Mouse (Mus musculus): ENCODE results near the gene Nkx6-1.

Nkx6-1 gene

DNA sequence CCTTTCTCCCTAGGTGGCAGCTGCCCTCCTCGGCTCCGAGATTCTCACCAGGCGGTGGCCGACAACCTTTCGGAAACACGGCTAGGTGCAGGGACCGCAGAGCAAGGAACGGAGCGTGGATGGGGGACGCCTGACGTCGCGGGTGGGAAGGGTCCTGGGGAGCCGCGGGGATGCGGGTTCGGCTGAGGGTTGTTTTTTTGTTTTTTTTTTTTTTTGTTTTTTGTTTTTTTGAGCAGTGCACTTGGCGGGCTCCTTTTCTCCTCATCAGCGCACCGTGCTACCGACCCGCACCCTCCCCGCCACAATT lies 5.9 kb downstream of the Nkx6-1 start:
- DNase-seq (ENCODE audit: low read depth): no peak

DNA sequence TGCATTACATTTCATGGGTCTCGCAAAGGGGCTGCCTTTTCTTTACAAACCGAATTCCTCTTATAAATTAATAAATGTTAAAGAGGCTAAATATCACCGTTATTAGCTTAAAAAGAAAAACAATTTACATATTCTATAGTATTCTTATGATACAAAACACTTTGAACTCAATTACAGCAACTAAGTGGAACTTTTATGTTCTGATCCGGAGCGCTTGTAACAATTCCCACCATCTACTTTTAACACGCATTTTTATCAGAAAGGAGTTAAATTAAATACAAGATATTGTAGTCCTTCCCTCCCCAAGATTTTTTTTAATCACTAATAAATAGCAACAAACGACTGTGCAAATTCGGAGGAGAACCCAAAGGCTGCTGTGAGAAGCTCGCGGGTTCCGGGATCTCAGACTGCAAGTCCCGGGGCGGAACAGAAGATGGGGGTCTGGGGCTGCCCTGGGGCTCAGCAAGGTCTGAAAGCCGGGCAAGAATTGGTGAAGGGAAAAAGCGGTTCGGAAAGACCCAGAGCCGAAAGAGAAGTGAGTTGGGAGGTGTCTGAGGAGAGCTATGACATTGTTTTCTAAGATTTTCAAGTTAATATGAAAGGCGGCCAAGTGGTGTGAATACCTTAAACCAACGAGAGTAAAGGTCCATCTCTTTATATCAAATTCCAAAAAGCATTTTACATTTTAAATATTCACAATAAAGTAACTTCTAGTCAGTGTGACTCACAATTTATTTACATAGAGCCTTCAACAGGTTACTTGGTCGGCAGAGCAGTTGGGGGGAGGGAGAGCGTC lies 6.4 kb downstream of the Nkx6-1 start:
- DNase-seq (ENCODE audit: low read depth): no peak

DNA sequence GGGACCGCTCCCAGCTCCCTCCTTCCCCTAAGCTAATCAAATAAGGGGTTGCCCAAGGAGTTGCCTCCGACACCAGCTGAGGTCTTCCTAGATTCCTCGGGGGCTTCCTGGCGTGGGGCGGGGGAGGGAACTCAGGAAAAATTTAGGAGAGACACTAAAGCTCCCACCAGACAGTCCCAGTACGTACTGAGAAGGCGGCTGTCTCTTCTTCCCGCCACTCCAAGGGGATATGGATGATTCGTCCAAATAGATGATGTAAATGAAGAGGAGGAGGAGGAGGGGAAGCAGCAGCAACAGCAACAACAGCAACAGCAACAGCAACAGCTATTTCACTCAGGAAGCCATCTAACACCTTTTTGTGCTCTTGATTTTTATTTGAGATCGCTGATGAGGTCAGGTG lies 7.1 kb downstream of the Nkx6-1 start:
- DNase-seq (ENCODE audit: low read depth): no peak

DNA sequence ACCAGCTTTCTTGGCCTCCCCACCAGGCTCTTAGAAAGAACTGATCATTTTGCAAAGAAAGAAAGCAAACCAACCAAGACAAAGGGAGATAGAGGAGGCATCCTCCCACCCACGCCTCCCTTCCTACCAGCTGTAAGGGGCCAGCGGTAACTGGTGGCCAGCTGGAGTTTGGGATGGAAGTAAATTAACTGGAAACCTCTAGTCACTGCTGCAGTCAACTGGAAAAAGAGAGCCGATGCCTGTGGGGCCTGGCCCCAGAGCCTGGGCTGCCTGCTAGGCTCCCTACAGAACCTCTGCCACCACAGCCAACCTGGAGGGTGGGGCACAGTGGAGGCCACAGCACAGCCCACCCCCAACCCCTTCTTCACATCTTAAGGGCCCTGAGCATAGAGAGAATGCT lies 8.7 kb downstream of the Nkx6-1 start:
- DNase-seq (ENCODE audit: low read depth): no peak

DNA sequence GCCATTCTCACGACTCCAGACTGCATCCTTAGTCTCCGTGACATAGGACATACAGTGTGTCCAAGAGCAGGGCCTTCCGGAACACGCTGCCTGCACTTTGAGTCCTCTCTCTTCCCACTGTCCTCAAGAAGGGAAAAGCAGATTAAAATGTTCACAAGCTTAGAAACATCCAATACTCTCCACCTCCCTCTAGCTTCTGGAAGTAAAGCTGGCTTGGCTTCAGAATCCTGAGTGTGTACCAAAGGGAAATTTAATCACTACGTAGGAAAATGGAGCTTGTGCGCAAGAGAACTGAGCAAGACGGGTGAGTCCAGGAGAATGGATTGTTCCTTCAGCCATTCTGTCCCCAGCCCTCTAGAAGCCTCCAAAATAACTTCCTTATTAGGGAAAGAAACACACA lies 9.4 kb downstream of the Nkx6-1 start:
- no peak for DNase-seq (ENCODE audit: low read depth)

DNA sequence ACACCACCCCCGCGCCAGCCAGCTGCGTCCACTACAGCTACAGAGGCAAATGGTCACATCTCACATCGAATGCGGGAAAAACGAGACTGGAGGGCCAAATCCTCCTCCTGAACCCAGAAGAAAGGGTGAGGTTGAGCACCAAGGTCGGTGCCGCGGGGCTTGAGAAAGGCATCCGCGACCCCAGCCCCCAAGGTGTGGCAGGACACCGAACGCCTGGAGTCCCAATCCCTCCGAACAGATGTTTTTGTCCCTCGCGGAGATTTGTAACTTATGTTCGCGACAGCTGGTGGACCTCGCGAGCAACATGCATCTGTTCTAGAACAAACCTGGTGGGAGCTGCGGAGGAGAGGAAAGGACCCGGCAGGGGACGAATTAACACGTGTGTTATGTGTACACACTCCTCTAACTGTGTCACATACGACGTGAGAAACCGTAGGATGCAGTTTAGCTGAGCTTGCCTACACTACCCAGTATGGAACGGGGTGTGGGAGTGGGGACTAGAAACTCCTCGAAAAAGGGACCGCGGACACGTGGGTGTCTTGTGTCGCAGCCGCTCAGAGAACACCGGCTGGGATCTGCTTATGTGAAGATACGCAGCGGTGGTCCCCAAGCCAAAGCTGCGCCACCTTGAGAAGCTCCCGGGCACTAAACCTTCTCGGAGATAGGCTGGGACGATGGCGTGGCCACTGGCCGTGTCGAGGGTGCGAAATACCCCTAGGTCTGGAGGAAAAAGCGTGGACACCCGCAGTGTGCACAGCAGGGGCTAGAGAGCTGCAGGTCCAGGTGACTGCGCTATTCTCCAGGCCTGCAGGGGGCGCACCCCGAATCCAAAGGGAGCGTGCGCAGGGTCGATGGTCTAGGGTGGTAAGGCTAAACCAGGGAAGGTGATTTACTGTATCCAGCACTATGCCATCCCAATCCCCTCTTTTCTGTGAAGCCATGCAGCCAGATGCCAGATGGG lies 16.8 kb downstream of the Nkx6-1 start:
- DNase-seq (ENCODE audit: low read depth): no peak

DNA sequence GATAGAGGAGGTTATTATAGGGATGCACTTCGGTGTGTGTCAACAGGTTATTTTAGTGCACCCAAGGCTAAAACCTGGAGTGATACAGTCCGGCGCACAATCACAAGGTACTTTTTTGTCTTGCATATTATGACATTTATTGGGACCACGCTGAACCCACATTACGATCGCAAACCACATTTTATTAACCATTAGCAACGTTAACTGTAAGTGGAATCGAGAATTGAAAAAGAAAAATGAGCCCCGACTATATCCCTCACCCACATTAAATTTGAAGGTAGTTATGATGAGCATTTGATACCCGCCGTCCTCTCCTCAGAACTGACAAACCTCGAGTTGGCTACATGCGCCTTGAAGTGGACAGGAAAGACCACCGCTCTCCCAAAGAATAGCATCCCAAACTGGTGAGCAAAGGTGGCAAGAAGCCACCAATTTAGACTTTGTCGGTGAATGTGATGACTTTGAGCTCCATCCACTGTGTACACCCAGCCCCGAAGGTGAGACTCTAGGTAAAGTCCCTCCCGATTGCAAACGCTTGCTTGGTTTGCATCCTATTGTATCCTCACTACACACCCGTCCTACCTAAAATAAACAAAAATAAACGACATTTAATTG lies 17.7 kb downstream of the Nkx6-1 start:
- no peak for DNase-seq (ENCODE audit: low read depth)

DNA sequence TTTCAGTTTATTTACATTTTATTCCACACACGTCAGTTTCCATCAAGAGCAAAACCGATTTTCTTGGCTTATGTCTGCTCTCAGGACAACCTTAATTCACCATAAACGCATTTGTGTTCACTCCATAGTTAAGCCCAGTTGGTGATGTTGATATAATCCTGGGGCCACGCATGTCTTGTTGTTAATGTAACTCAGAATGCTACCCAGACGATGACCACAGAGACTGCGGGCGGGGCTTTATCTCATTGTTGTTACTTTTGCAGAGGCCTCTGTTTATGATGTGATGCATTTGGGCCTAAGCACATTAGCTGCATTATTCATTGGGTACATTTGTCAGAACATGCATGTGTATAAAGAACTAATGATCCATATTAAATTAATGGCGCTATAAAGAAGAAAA lies 19.7 kb downstream of the Nkx6-1 start:
- DNase-seq (ENCODE audit: low read depth): no peak

DNA sequence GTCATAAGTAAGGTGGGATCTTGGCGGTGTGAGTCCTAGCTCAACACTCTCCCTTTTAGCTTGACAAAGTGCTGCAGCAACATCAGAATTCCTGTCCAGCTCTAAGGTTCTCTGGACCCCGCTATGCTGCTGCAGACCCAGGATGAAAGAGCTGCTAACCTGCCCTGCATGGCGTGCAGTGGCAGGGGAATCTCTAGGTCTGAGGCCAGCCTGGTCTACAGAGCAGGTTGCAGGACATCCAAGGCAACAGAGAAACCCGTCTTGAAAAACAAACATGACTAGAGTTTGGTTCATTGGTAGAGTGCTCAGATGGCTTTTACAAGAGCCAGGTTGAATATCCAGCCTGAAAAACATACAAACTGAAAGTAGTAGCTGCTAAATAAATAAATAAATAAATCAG lies 26.7 kb downstream of the Nkx6-1 start:
- no peak for DNase-seq (ENCODE audit: low read depth)

All from NIH3T3 (cell line).